ENCODE assay signal across 11 mouse cellular contexts in genomic region chr14:122489041-122489440, GRCm38 (mm10). TPM values are rescaled to one million over a fixed set of nuclear protein-coding genes. Genes with fewer than 3 reads are reported as not detected.
DNase-seq lines count a peak whose midpoint lies in the region; ATAC-seq and TF ChIP-seq lines count a peak whose summit lies in the region.
"Had no signal": no experiment of that assay in that cellular context is flagged by ENCODE, and none has a peak within 500 bp of the region (broad histone marks: within the 10 kb centered on the region; RNA-seq: fewer than 3 reads in every experiment).

No protein-coding gene starts in this region.

- TF ChIP-seq CTCF in CH12.LX (conservative IDR thresholded peaks at IDR 0.05 in 1 of 2, IDR thresholded peaks at IDR 0.05 in 1 of 2; ENCODE audit: low read depth in 2 of 2, low read length in 2 of 2), result no peak
- no peak for TF ChIP-seq CTCF in gastrocnemius, adult 2 months (IDR thresholded peaks at IDR 0.05)

- in situ Hi-C loops in CH12.LX (cut with MboI; ENCODE audit: low pct_ligation_motif_present, low pct_unique_long_range_greater_than_20kb, low sequenced_read_pairs), result no loop called here

- H3K9ac ChIP-seq in CH12.LX (ENCODE audit: insufficient read depth, low read depth), result peak overlapping the region; percentile 33; the same call in 1 of the 2 replicates
- H3K9ac ChIP-seq in forebrain, embryonic 15.5 days (replicated peaks), result no peak overlapping the region
- no peak overlapping the region for H3K9ac ChIP-seq in midbrain, embryonic 12.5 days (replicated peaks)

- ATAC-seq in forebrain, embryonic 15.5 days (replicated peaks), result no peak
- ATAC-seq in midbrain, embryonic 12.5 days (ENCODE audit: low FRiP score, low read depth), result no peak
- ATAC-seq in erythroblast, adult 5-6 weeks (replicated peaks; ENCODE audit: low FRiP score, poor library complexity, severe bottlenecking), result no peak
- ATAC-seq: inflammation-experienced regulatory T-cells, adult 6 months; Patski had no signal

- H3K9me3 ChIP-seq in CH12.LX (replicated peaks; ENCODE audit: low read length), result no peaks in the 10 kb centered on the region
- H3K9me3 ChIP-seq in forebrain, embryonic 15.5 days, result no peaks in the 10 kb centered on the region
- H3K9me3 ChIP-seq in midbrain, embryonic 12.5 days, result no peaks in the 10 kb centered on the region

- H3K27ac ChIP-seq in CH12.LX (ENCODE audit: insufficient read depth, low read depth), result no peak overlapping the region
- H3K27ac ChIP-seq in forebrain, embryonic 15.5 days (replicated peaks), result 0 out of 2 replicates have a peak overlapping the region, but pooled peaks have one; percentile 6
- H3K27ac ChIP-seq in midbrain, embryonic 12.5 days (replicated peaks), result no peak overlapping the region
- H3K27ac ChIP-seq in gastrocnemius, adult 2 months, result no peak overlapping the region

- WGBS in forebrain, embryonic 15.5 days, result 2% methylated on average over 5 of the region's 5 CpGs
- WGBS in midbrain, embryonic 12.5 days, result under 1% methylated on average over 5 of the region's 5 CpGs

- no peak overlapping the region for H3K4me3 ChIP-seq in CH12.LX (replicated peaks in 1 of 3; ENCODE audit: low read depth in 2 of 3, low read length in 2 of 3, poor library complexity in 1 of 3)
- H3K4me3 ChIP-seq in forebrain, embryonic 15.5 days, result no peak overlapping the region
- H3K4me3 ChIP-seq in midbrain, embryonic 12.5 days, result no peak overlapping the region; the same call in 1 of the 2 replicates
- no peak overlapping the region; the same call in 1 of the 2 replicates for H3K4me3 ChIP-seq in gastrocnemius, adult 2 months

- peak overlapping the region; percentile 87 for H3K4me2 ChIP-seq in CH12.LX (ENCODE audit: insufficient read depth, low read depth, poor library complexity, severe bottlenecking)
- H3K4me2 ChIP-seq in forebrain, embryonic 15.5 days (replicated peaks), result peak overlapping the region; percentile 19
- H3K4me2 ChIP-seq in midbrain, embryonic 12.5 days (replicated peaks), result peak overlapping the region; percentile 24; the same call in 1 of the 2 replicates

- H3K4me1 ChIP-seq in CH12.LX (ENCODE audit: control insufficient read depth in 1 of 2, insufficient read depth in 2 of 2), result peaks cover 4 to 18% of the 10 kb centered on the region in 2 experiments; a peak in 2 of 4 replicates
- peaks cover 19% of the 10 kb centered on the region for H3K4me1 ChIP-seq in forebrain, embryonic 15.5 days
- peaks cover 33% of the 10 kb centered on the region for H3K4me1 ChIP-seq in midbrain, embryonic 12.5 days

- intact Hi-C loops in gastrocnemius, adult 2 months (cut with DNase I), result no loop called here
- intact Hi-C loops in left cerebral cortex, postnatal 10 days (cut with DNase I), result loop anchor here (5.0 kb wide), 1 partner anchor 388 kb away; no protein-coding TSS in a partner anchor

- H3K27me3 ChIP-seq in CH12.LX (replicated peaks), result no peaks in the 10 kb centered on the region
- peaks cover 70% of the 10 kb centered on the region for H3K27me3 ChIP-seq in forebrain, embryonic 15.5 days
- H3K27me3 ChIP-seq in midbrain, embryonic 12.5 days, result peaks cover 61% of the 10 kb centered on the region

- dilution Hi-C loops in CH12.LX (cut with MboI; ENCODE audit: extremely low pct_ligation_motif_present, extremely low pct_unique_long_range_greater_than_20kb, low sequenced_read_pairs), result no loop called here

- DNase-seq in B cell, adult 2 months, result peak; percentile 19 to 43
- DNase-seq in CH12.LX (ENCODE audit: extremely low read depth), result no peak
- no peak for DNase-seq in gastrocnemius, adult 2 months
- no peak for DNase-seq in left cerebral cortex, postnatal 10 days (ENCODE audit: extremely low spot score in 1 of 2, low spot score in 2 of 2)
- DNase-seq: gastrocnemius, postnatal 10 days had no signal

- no peaks in the 10 kb centered on the region for H3K79me2 ChIP-seq in CH12.LX (replicated peaks; ENCODE audit: control insufficient read depth, extremely low read depth, insufficient read depth, poor library complexity, severe bottlenecking)

- TF ChIP-seq POLR2A in CH12.LX (IDR thresholded peaks at IDR 0.05; ENCODE audit: low read depth, low read length), result no peak

- TF ChIP-seq RAD21 in CH12.LX (IDR thresholded peaks at IDR 0.05; ENCODE audit: low read depth, low read length), result no peak

- TF ChIP-seq EP300 in CH12.LX (IDR thresholded peaks at IDR 0.05; ENCODE audit: low read length), result no peak

- no peaks in the 10 kb centered on the region for H3K36me3 ChIP-seq in CH12.LX (replicated peaks in 1 of 2; ENCODE audit: control insufficient read depth in 1 of 2, insufficient read depth in 1 of 2, low read length in 1 of 2)
- no peaks in the 10 kb centered on the region for H3K36me3 ChIP-seq in forebrain, embryonic 15.5 days
- H3K36me3 ChIP-seq in midbrain, embryonic 12.5 days, result no peaks in the 10 kb centered on the region

TF ChIP-seq in CH12.LX, 34 proteins besides CTCF, POLR2A, EP300 and RAD21:
- peak; percentile 23; the same call in 1 of the 2 replicates for TF ChIP-seq MXI1 (IDR thresholded peaks at IDR 0.05; ENCODE audit: low read depth, low read length)
- peak; percentile 67; the same call in 1 of the 2 replicates for TF ChIP-seq MAX (IDR thresholded peaks at IDR 0.05; ENCODE audit: low read length)
- no peak for TF ChIP-seq JUN (IDR thresholded peaks at IDR 0.05; ENCODE audit: insufficient read depth, low read depth, low read length)
- TF ChIP-seq IRF4 (IDR thresholded peaks at IDR 0.05; ENCODE audit: low read depth, low read length), result no peak
- no peak for TF ChIP-seq ZMIZ1 (IDR thresholded peaks at IDR 0.05; ENCODE audit: low read depth, low read length)
- 0 out of 2 replicates have a peak, but pooled peaks have one; percentile 49 for TF ChIP-seq CHD1 (IDR thresholded peaks at IDR 0.05; ENCODE audit: low read depth, low read length)
- TF ChIP-seq MYC (IDR thresholded peaks at IDR 0.05; ENCODE audit: low read depth, low read length), result no peak

RNA-seq across cellular contexts. Expression of gene Gm10837, which starts 1.3 kb away (rescaled TPM):
- total RNA-seq in CH12.LX (2012; rRNA removed) (not detected in 2 replicates), CH12.LX (2014; rRNA removed) (not detected in 2 replicates)
- not detected in 2 replicates for polyA plus RNA-seq in CH12.LX (2012; ENCODE audit: insufficient read length, low read depth)
- polyA plus RNA-seq in forebrain, embryonic 15.5 days (2015; fragmentation: Nextera tagmentation; extraction: Ambion mirVana), result 0.57 and 0.63 TPM in 2 replicates
- polyA plus RNA-seq in midbrain, embryonic 12.5 days (2016; fragmentation: Nextera tagmentation; extraction: Ambion mirVana), result 0.31 and 0.68 TPM in 2 replicates
- total RNA-seq in gastrocnemius, adult 2 months (2021), result not detected
- not detected for total RNA-seq in left cerebral cortex, postnatal 10 days (2021)
- total RNA-seq in erythroblast, adult 5-6 weeks (2015; ENCODE audit: low replicate concordance), result not detected in 2 replicates
- not detected in 2 replicates for total RNA-seq in erythroblast, adult 5-6 weeks (2017; ENCODE audit: low replicate concordance)
- total RNA-seq: gastrocnemius, postnatal 10 days; left cerebral cortex, postnatal 25 days had no signal
- polyA plus RNA-seq: Patski had no signal

RNA-seq across cellular contexts. Expression of gene Zic2, which starts 13.8 kb away (rescaled TPM):
- total RNA-seq in CH12.LX (2012; rRNA removed) (not detected in 2 replicates), CH12.LX (2014; rRNA removed) (not detected in 2 replicates)
- polyA plus RNA-seq in CH12.LX (2012; ENCODE audit: insufficient read length, low read depth), result 0.13 TPM in 1 of 2 replicates, not detected in the other
- polyA plus RNA-seq in forebrain, embryonic 15.5 days (2015; fragmentation: Nextera tagmentation; extraction: Ambion mirVana), result 8.4 and 9.3 TPM in 2 replicates
- polyA plus RNA-seq in midbrain, embryonic 12.5 days (2016; fragmentation: Nextera tagmentation; extraction: Ambion mirVana), result 14.2 and 21.1 TPM in 2 replicates
- total RNA-seq in gastrocnemius, adult 2 months (2021), result not detected
- total RNA-seq in left cerebral cortex, postnatal 10 days (2021), result 10 to 100 TPM; 16.4 to 19.0 TPM
- not detected in 2 replicates for total RNA-seq in erythroblast, adult 5-6 weeks (2015; ENCODE audit: low replicate concordance)
- total RNA-seq in erythroblast, adult 5-6 weeks (2017; ENCODE audit: low replicate concordance), result not detected in 2 replicates
- total RNA-seq: gastrocnemius, postnatal 10 days had no signal
- polyA plus RNA-seq: inflammation-experienced regulatory T-cells, adult 6 months had no signal

RNA-seq across cellular contexts. Expression of gene Zic5, which starts 23.6 kb away (rescaled TPM):
- total RNA-seq in CH12.LX (2012; rRNA removed) (1.5 and 2.6 TPM in 2 replicates), CH12.LX (2014; rRNA removed) (1.3 and 2.0 TPM in 2 replicates)
- polyA plus RNA-seq in CH12.LX (2012; ENCODE audit: insufficient read length, low read depth), result 8.1 and 9.1 TPM in 2 replicates
- 14.2 and 15.2 TPM in 2 replicates for polyA plus RNA-seq in forebrain, embryonic 15.5 days (2015; fragmentation: Nextera tagmentation; extraction: Ambion mirVana)
- polyA plus RNA-seq in midbrain, embryonic 12.5 days (2016; fragmentation: Nextera tagmentation; extraction: Ambion mirVana), result 15.7 and 30.2 TPM in 2 replicates
- total RNA-seq in gastrocnemius, adult 2 months (2021), result not detected
- 1 to 10 TPM; 3.0 to 3.9 TPM for total RNA-seq in left cerebral cortex, postnatal 10 days (2021)
- total RNA-seq in erythroblast, adult 5-6 weeks (2015; ENCODE audit: low replicate concordance), result not detected in 2 replicates
- total RNA-seq in erythroblast, adult 5-6 weeks (2017; ENCODE audit: low replicate concordance), result not detected in 2 replicates
- total RNA-seq: gastrocnemius, postnatal 10 days had no signal

RNA-seq across cellular contexts. Expression of gene Gm5089, which starts 38.1 kb away (rescaled TPM):
- not detected in 2 replicates for total RNA-seq in CH12.LX (2012; rRNA removed)
- not detected in 2 replicates for total RNA-seq in CH12.LX (2014; rRNA removed)
- not detected in 2 replicates for polyA plus RNA-seq in CH12.LX (2012; ENCODE audit: insufficient read length, low read depth)
- 0.74 and 0.75 TPM in 2 replicates for polyA plus RNA-seq in forebrain, embryonic 15.5 days (2015; fragmentation: Nextera tagmentation; extraction: Ambion mirVana)
- polyA plus RNA-seq in midbrain, embryonic 12.5 days (2016; fragmentation: Nextera tagmentation; extraction: Ambion mirVana), result 1.7 and 2.6 TPM in 2 replicates
- total RNA-seq in gastrocnemius, adult 2 months (2021), result not detected
- under 1 TPM in 1 of 2 experiments, not detected in 1; 0.16 TPM for total RNA-seq in left cerebral cortex, postnatal 10 days (2021)
- not detected in 2 replicates for total RNA-seq in erythroblast, adult 5-6 weeks (2015; ENCODE audit: low replicate concordance)
- total RNA-seq in erythroblast, adult 5-6 weeks (2017; ENCODE audit: low replicate concordance), result not detected in 2 replicates
- total RNA-seq: gastrocnemius, postnatal 10 days had no signal
- polyA plus RNA-seq: inflammation-experienced regulatory T-cells, adult 6 months; Patski had no signal

RNA-seq across cellular contexts. Expression of gene Pcca, which starts 45.1 kb away (rescaled TPM):
- total RNA-seq in CH12.LX (2012; rRNA removed) (25.8 and 39.0 TPM in 2 replicates), CH12.LX (2014; rRNA removed) (10.3 and 11.2 TPM in 2 replicates)
- 23.8 and 28.4 TPM in 2 replicates for polyA plus RNA-seq in CH12.LX (2012; ENCODE audit: insufficient read length, low read depth)
- polyA plus RNA-seq in forebrain, embryonic 15.5 days (2015; fragmentation: Nextera tagmentation; extraction: Ambion mirVana), result 21.9 and 25.2 TPM in 2 replicates
- polyA plus RNA-seq in midbrain, embryonic 12.5 days (2016; fragmentation: Nextera tagmentation; extraction: Ambion mirVana), result 32.2 and 33.5 TPM in 2 replicates
- total RNA-seq in gastrocnemius, adult 2 months (2021), result 10 to 100 TPM; 37.7 to 58.5 TPM
- total RNA-seq in left cerebral cortex, postnatal 10 days (2021), result 10 to 100 TPM; 35.5 to 38.2 TPM
- total RNA-seq in erythroblast, adult 5-6 weeks (2015; ENCODE audit: low replicate concordance), result 0.96 and 22.2 TPM in 2 replicates
- total RNA-seq in erythroblast, adult 5-6 weeks (2017; ENCODE audit: low replicate concordance), result 8.4 and 9.8 TPM in 2 replicates

Comparison
In these comparisons a context has a peak if more than half of its experiments do, and no peak if none do; other contexts are left out.
1. DNase-seq: peak in B cell, adult 2 months (2 of 2); none in CH12.LX (single experiment), gastrocnemius, adult 2 months (single experiment) and left cerebral cortex, postnatal 10 days (0 of 2).
2. H3K4me2 ChIP-seq: peak in every context shown above with its lines; median percentile 87 in CH12.LX; 24 in midbrain, embryonic 12.5 days; 19 in forebrain, embryonic 15.5 days.
3. RNA of gene Zic2, which starts 13.8 kb away (total RNA-seq): 16.4 to 19.0 TPM in left cerebral cortex, postnatal 10 days; not detected in CH12.LX, not detected in gastrocnemius, adult 2 months and not detected in erythroblast, adult 5-6 weeks; every median in the first group is over 10 times any median in the second.